Mouse (Mus musculus) limb, embryonic 10.5 days (tissue): ENCODE data around the gene Glra4. TPM values are rescaled to one million over a fixed set of nuclear protein-coding genes. Genes with fewer than 3 reads are reported as not detected.
"Not testable (repeated sequence)": the region's sequence is repeated elsewhere in the genome, so short reads cannot be mapped to it uniquely, and the experiment has no call there.

Source experiments
- DNase-seq: peaks from one replicate; pipeline ENCODE4 v3.0.0-alpha.2; 2017; ENCODE audit warnings: low spot score
- H3K27ac ChIP-seq: fragments of 300-500 bp; sonication (generic); 2 replicates; pipeline ENCODE4 v1.5.1; 2016; ENCODE audit warnings: mild to moderate bottlenecking
- H3K27me3 ChIP-seq: fragments of 300-500 bp; sonication (generic); 2 replicates; pipeline ENCODE4 v1.6.1; 2016; ENCODE audit warnings: low read depth, mild to moderate bottlenecking; ENCODE audit not compliant: poor library complexity, severe bottlenecking
- H3K36me3 ChIP-seq: fragments of 300-500 bp; sonication (generic); 2 replicates; pipeline ENCODE4 v1.6.1; 2016; ENCODE audit warnings: mild to moderate bottlenecking, moderate library complexity
- H3K4me1 ChIP-seq: fragments of 300-500 bp; sonication (generic); 2 replicates; pipeline ENCODE4 v1.6.1; 2016
- H3K4me3 ChIP-seq: fragments of 300-500 bp; sonication (generic); 2 replicates; pipeline ENCODE4 v1.5.1; 2016; ENCODE audit warnings: mild to moderate bottlenecking, moderate library complexity
- H3K9me3 ChIP-seq: fragments of 300-500 bp; sonication (generic); replicated peaks from 2 replicates; pipeline ENCODE4 v1.6.1; 2016; ENCODE audit warnings: mild to moderate bottlenecking
- WGBS: fragments of 180-500 bp; shearing (Covaris S2); methylation state at CpG from one replicate; pipeline ENCODE4 v1.1.7; 2016; 5-methylcytosine and 5-hydroxymethylcytosine counted together
- polyA plus RNA-seq: library from polyadenylated mRNA; unstranded; fragments of >200 nt; fragmentation: Nextera tagmentation; extraction: Ambion mirVana; gene quantifications from 2 replicates; pipeline ENCODE4 v1.2.1, GENCODE M21; 2016

The Glra4 gene
- polyA plus RNA-seq, 1 experiment from 2014 or later = 0.13 TPM

DNA sequence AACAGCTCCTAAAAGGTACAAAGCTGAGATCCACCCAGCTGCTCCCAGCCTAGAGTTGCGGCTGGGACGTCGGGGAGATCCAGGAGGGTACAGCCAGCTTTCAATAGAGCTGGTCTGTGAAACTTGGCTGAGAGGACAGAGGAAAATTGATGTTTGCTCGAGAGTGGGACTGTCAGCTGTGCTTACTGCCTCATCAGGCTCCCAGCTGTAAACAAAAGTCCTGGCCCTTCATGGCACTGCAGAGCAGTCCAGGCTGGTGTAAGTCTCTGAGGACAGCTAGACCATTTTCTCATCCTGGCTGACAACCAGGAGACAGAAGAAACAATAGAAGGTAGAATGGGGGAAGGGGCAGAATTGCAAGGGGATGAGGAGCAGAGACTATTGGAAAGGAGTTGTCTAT, 30.6 kb downstream of the Glra4 start:
- WGBS = 88% methylated on average over 4 of the region's 4 CpGs
- Histone ChIP-seq H3K27me3 (peaks cover 51% of the 10 kb centered on the region), H3K4me3 (no peak overlapping the region), H3K9me3 (no peaks in the 10 kb centered on the region), H3K4me1 (no peaks in the 10 kb centered on the region), H3K36me3 (0 out of 2 replicates have a peak, but pooled peaks cover 12% of the 10 kb centered on the region), H3K27ac (no peak overlapping the region)
- DNase-seq = no peak

DNA sequence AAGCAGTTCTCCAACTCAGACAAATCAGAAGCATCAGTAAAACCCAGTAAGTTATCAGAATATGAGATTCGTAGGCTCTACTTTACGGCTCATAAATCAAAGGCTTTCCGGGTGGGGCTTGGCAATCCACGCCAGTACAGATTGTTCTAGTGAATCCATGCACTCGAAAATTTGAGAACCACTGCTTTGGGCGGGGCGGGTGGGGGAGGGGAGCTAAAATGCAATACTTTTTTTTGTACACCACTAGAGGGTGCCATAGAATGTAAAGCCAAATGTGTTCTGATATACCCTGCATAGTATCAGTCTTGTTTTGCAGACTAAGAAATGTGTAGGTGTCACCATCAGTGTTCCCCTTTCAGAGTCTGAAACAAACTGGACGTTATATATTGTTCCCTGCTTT, 35.3 kb downstream of the Glra4 start:
- H3K4me1 ChIP-seq = no peaks in the 10 kb centered on the region
- H3K27ac ChIP-seq = no peak overlapping the region
- H3K36me3 ChIP-seq = 0 out of 2 replicates have a peak, but pooled peaks cover 9% of the 10 kb centered on the region
- DNase-seq = no peak
- no peaks in the 10 kb centered on the region for H3K9me3 ChIP-seq
- H3K4me3 ChIP-seq = no peak overlapping the region
- peaks cover 41% of the 10 kb centered on the region for H3K27me3 ChIP-seq
- 84% methylated on average over 8 of the region's 8 CpGs for WGBS

DNA sequence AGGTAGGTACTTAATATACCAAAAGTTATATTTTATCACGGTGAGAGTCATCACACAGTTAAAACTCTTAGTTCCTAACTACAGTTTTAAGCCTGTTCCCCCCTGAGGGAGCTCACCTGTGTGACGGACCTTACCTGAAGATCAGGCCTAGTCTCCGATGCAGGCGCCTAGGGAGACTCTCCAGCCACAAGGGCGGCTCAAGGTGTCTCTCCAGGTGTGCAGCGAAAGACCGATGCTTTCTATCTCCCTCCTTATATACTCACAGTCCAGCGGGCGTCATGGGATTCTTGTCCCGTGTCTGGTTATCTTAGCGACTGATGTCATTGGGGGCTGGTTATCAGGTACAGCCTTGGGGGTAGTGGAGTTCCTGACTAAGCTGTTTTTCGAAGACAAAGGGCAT, 36.5 kb downstream of the Glra4 start, which contains the start of gene Morf4l2:
Gene Morf4l2, minus strand, starts transcription at position 232 of the 400 bp plus-strand sequence.
- 90% methylated on average over 12 of the region's 12 CpGs for WGBS
- peaks cover 6% of the 10 kb centered on the region for H3K36me3 ChIP-seq
- peaks cover 6% of the 10 kb centered on the region; the same call in 1 of the 2 replicates for H3K4me1 ChIP-seq
- peaks cover 30% of the 10 kb centered on the region for H3K27me3 ChIP-seq
- peak within 1 kb of the TSS; percentile 58 for H3K4me3 ChIP-seq
- H3K9me3 ChIP-seq = no peaks in the 10 kb centered on the region
- peak within 1 kb of the TSS; percentile 88 for H3K27ac ChIP-seq
- DNase-seq = no peak

DNA sequence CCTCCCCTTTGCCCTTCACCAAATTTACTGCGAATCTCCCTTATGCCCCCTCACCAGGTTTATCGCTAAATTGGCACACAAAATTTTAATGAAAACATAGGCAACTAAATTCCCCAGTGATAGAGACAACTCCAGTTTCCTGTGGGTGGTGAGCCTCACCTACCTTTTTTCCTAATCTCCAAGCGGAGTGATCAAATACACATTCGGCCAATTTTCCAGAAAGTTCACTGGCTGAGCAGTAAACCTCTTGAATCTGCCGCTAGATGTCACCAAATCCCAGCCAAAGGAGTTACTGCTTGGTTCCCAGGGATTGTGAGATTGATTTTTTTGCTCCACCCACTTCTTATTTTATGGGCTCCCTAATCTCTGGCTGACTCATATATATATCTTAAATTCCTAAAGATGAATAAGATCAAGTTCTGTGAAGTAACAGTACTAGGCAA, 37.3 kb downstream of the Glra4 start:
- DNase-seq = peak; percentile 42
- peak overlapping the region; percentile 88 for H3K27ac ChIP-seq
- 33% methylated on average over 5 of the region's 5 CpGs for WGBS
- peak overlapping the region; percentile 58 for H3K4me3 ChIP-seq
- peaks cover 24% of the 10 kb centered on the region; the same call in 1 of the 2 replicates for H3K27me3 ChIP-seq
- H3K36me3 ChIP-seq = peaks cover 13% of the 10 kb centered on the region
- H3K9me3 ChIP-seq = no peaks in the 10 kb centered on the region
- H3K4me1 ChIP-seq = peaks cover 6% of the 10 kb centered on the region; the same call in 1 of the 2 replicates

DNA sequence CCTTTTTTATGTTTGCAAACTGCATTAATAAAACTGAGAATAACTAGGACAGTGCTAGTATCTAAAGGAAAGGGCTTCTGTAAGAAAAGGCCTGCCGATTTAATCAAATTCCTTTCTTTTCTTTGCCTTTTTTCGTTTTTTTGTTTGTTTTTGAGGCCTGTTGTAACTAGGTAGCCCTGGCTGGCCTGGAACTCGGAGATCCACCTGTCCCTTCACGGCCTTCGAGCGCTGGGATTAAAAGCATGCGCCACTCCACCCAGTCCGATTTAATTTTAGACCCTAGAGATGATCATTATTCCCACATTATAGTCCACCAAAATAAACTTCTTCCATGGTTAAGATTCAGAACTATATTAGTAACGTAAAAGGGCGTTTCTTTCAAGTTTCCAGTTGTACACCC, 37.7 kb downstream of the Glra4 start:
- peaks cover 6% of the 10 kb centered on the region; the same call in 1 of the 2 replicates for H3K4me1 ChIP-seq

DNA sequence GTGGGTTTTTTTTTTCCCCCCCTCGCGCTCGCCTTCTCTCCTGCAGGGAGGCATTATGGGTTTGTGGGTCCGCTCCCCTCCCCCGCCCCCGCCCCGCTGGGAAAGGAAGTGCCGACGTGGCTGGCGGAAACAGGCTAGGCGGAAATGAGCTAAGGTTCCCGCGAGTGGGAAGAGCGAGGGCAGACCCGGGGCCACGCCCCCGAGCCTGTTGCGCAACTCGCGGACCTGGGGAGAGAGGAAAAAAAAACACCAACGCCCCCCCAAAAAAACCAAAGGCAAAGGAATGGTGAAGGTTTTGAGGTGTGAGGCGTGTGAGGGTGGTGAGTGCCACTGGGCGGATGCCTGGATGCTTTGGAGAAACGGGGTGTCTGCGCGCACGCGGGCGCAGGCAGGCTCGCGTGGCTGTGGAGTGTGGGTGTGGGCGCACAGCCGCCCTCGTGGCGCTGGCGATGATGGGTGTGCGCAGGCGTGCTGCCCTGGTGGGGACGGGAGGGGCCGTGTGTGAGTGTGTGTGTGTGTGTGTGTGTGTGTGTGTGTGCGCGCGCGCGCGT, 38.2 kb downstream of the Glra4 start:
- Histone ChIP-seq H3K27ac (peak overlapping the region; percentile 88), H3K9me3 (no peaks in the 10 kb centered on the region), H3K4me1 (peaks cover 6% of the 10 kb centered on the region; the same call in 1 of the 2 replicates), H3K27me3 (peaks cover 16% of the 10 kb centered on the region; the same call in 1 of the 2 replicates), H3K4me3 (peak overlapping the region; percentile 58), H3K36me3 (peaks cover 22% of the 10 kb centered on the region)
- DNase-seq = peak; percentile 89
- 21% methylated on average over 46 of the region's 46 CpGs for WGBS

More for the DNA sequence above, 37.7 kb downstream of the Glra4 start:
- no peak for DNase-seq
- Histone ChIP-seq H3K36me3 (peaks cover 17% of the 10 kb centered on the region), H3K4me3 (peak overlapping the region; percentile 58), H3K9me3 (no peaks in the 10 kb centered on the region), H3K27me3 (peaks cover 21% of the 10 kb centered on the region; the same call in 1 of the 2 replicates), H3K27ac (peak overlapping the region; percentile 88)
- 24% methylated on average over 10 of the region's 10 CpGs for WGBS

DNA sequence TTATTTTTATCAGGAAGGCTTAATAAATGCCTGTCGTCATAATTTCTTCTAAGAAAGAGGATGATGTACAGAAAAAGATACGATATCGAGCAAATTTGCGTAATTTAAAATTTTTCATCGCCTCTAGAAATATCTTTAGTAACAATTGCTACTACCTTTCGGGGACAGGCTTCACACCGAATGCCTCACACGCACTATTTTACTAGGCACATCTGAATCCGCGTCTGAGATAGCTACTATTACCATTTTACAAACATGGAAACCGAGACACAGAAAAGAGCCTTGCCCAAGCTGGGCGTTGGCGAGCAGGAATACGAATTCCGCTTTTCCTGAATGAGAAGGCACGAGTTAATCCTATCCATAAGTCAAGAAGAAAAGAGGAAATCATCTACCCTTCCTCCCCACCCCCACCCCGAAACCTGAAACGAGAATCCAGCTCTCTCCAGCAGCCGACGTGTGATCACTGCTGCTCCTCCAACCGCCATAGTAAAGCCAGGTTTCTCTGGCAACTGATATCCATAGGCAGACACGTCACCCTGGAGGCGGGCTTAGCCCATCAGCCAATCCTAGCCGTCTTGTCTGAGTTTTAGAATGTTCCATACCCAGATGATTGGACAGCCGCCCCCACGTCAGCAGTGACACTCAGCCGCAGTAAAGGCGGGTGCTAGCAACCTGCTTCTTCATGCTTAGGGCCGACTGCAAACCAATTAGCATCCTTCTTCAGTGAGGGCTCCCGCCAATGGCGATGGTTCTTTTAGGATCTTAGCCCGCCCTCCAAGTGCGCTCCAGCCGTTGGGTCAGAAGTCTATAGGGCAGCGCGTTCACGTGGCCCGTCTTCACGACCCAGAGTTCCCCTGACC, 38.9 kb downstream of the Glra4 start:
- Histone ChIP-seq H3K27ac (peak overlapping the region; percentile 88), H3K9me3 (no peaks in the 10 kb centered on the region), H3K4me3 (peak overlapping the region; percentile 58), H3K27me3 (peaks cover 11% of the 10 kb centered on the region; the same call in 1 of the 2 replicates), H3K4me1 (peaks cover 6% of the 10 kb centered on the region; the same call in 1 of the 2 replicates), H3K36me3 (peaks cover 26% of the 10 kb centered on the region)
- WGBS = 11% methylated on average over 39 of the region's 39 CpGs
- peak; percentile 76 for DNase-seq

DNA sequence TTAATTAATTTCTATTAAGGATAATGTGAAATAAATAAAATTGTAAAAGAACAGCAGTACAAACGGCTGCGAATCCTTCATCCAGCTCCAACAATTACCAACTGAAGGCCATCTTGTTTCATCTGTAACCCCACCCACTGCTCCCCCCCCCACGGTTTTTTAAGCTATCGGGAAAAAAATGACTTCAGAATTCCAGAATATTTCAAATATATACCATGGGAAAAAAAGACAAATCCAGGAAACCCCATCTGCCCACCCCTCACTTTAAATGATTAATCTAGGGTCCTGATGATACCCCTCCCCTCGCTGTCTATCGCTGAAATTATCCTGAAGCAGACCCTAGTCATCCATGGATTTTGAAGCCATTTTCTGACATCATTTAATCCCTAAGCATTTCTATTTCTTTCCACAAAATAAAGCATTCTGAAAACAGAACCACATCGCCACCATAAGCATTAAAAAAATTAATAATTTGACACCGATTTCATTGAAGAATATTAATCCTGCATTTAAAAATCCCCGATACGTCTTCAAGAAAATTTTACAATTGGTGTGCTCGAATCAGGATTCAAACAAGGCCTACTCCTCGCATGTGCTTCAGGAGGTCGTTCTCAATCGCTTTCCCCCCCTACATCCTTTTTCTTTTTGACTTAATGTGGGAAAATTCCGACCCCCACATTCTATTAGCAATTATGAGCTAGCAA, 39.7 kb downstream of the Glra4 start:
- Histone ChIP-seq H3K4me1 (peaks cover 6% of the 10 kb centered on the region; the same call in 1 of the 2 replicates), H3K27ac (peak overlapping the region; percentile 87), H3K36me3 (peaks cover 34% of the 10 kb centered on the region), H3K4me3 (peak overlapping the region; percentile 58), H3K9me3 (no peaks in the 10 kb centered on the region), H3K27me3 (peaks cover 15% of the 10 kb centered on the region; the same call in 1 of the 2 replicates)
- WGBS = 13% methylated on average over 15 of the region's 15 CpGs
- no peak for DNase-seq

DNA sequence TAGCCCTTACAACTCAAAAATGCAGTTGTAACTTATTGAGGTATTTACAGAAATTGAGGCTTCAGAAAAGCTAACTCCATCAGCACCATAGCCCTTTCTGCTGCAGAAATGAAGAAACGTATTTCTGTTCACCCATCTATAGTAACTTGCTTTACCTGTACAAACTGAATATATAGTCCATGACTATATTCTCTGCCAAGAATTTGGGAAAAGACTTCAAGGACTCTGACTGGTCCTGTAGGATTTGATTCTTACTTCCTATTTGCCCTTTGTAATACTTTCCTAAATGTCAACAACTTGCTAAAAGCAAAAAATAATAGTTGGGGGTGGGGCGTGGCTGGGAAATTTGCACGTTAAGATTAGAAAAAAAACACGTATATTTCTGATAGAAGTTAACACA, 47.9 kb downstream of the Glra4 start:
- WGBS = 85% methylated on average over 4 of the region's 4 CpGs
- no peaks in the 10 kb centered on the region for H3K4me1 ChIP-seq
- 0 out of 2 replicates have a peak, but pooled peaks cover 13% of the 10 kb centered on the region for H3K27me3 ChIP-seq
- no peak overlapping the region for H3K27ac ChIP-seq
- H3K4me3 ChIP-seq = no peak overlapping the region
- H3K36me3 ChIP-seq = peaks cover 44% of the 10 kb centered on the region
- no peak for DNase-seq
- H3K9me3 ChIP-seq = no peaks in the 10 kb centered on the region

DNA sequence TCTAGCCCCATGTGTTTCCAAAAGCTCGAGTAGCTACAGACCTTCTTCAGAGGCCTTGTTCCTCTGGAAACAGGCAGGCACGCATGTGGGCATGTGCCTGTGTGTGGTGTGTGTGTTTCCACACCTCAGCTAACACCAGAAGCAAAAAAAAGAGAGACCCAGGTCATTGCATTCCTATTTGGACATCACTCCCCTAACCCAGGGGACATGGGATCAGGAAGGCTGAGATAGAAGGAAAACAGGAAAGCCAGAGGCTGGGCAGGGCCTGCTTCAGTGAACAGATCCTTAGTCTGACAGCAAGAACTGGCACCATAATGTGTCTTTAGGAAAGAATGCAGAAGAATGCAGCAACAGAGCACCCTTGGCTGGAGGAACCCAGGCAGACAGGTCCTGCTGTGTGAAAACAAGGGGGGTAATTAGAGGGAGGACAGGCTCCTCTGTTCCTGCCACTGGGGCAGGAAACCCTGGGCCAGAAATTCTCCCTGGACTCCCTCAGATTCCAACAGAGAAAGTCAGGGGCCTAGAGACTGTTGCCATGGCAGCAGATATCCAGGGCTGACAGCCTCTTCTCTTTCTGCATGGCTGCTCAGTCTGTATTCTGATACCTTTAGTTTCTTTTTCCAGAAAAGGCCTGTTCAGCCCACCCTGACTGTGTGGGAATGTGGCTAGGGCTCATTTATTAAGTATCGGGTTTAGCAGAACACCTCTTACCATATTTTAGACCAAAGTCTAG, 65.0 kb downstream of the Glra4 start:
- 77% methylated on average over 3 of the region's 3 CpGs for WGBS

DNA sequence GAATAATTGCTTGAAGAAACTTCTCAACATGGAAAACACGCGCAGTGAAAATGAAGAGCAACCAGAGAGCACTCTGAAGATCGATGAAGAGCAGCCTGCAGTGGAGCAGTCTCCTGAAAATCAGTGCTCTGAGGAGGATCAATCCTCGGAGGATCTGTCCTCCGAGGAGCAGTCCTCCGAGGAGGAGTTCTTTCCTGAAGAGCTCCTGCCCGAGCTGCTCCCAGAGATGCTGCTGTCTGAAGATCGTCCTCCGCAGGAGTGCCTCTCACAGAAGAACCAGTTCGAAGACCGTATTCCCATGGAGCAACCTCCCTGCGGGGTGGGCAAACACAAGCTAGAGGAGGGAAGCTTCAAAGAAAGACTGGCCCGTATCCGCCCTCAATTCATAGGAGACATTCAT, 71.2 kb downstream of the Glra4 start:
- WGBS = 16% methylated on average over 14 of the region's 14 CpGs
- peak; percentile 32 for DNase-seq

More for the DNA sequence above, 65.0 kb downstream of the Glra4 start:
- DNase-seq, H3K4me1 ChIP-seq, H3K27ac ChIP-seq, H3K9me3 ChIP-seq, H3K36me3 ChIP-seq, H3K4me3 ChIP-seq: not testable (repeated sequence)
- peaks cover 64% of the 10 kb centered on the region for H3K27me3 ChIP-seq

More for the DNA sequence above, 71.2 kb downstream of the Glra4 start:
- peak overlapping the region; percentile 60 for H3K4me3 ChIP-seq
- H3K9me3 ChIP-seq = no peaks in the 10 kb centered on the region
- H3K27ac ChIP-seq = peak overlapping the region; percentile 90
- peaks cover 43% of the 10 kb centered on the region for H3K27me3 ChIP-seq
- H3K36me3 ChIP-seq = no peaks in the 10 kb centered on the region
- 0 out of 2 replicates have a peak, but pooled peaks cover 4% of the 10 kb centered on the region for H3K4me1 ChIP-seq
